Mouse (Mus musculus): ENCODE measurements around the gene C130032M10Rik.

GRCm38 (mm10) chr9:114480940-114481339, 34.6 kb upstream of the C130032M10Rik start:
- no peak for TF ChIP-seq CTCF (IDR thresholded peaks at IDR 0.05; ENCODE audit: insufficient read depth, low read depth, low read length)
- no peak for TF ChIP-seq POLR2A (IDR thresholded peaks at IDR 0.05; ENCODE audit: insufficient read depth, low read depth, low read length)
